Comparison of ENCODE assay signal across 11 mouse cellular contexts in the genomic region with DNA sequence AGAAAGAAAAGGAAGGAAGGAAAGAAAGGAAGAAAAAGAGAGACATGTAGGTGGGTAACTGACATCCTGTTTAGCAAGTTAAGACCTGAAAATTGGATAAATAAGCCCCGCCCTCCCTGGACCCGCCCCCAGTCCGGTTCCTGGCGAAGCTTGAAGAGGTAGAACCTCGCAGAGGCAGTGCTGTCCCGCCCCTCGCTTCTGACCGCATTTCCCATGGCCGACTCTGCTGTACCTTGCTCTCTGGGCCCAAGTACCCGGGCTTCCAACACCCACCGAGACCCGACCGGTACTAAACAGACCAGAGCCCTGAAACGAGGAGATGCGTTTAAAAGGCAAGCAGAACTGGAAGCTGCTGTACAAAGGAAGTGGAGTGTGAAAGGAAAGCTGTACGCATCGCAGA. TPM values are rescaled to one million over a fixed set of nuclear protein-coding genes. Genes with fewer than 3 reads are reported as not detected.
DNase-seq lines count a peak whose midpoint lies in the region; ATAC-seq and TF ChIP-seq lines count a peak whose summit lies in the region.
"Had no signal": no experiment of that assay in that cellular context is flagged by ENCODE, and none has a peak within 500 bp of the region (broad histone marks: within the 10 kb centered on the region; RNA-seq: fewer than 3 reads in every experiment).

No protein-coding gene starts in this region.

- H3K9ac ChIP-seq in lung, postnatal 0 days (replicated peaks; ENCODE audit: low read depth) = no peak overlapping the region
- H3K9ac ChIP-seq: limb, embryonic 15.5 days had no signal

- no peak overlapping the region for H3K27ac ChIP-seq in lung, postnatal 0 days (ENCODE audit: low read length)
- no peak overlapping the region for H3K27ac ChIP-seq in thymus, adult 2 months (ENCODE audit: control insufficient read depth, insufficient read depth, low read length)
- H3K27ac ChIP-seq: limb, embryonic 15.5 days had no signal

- no peaks in the 10 kb centered on the region for H3K36me3 ChIP-seq in lung, postnatal 0 days (ENCODE audit: insufficient read depth, low read length)
- H3K36me3 ChIP-seq in thymus, adult 2 months (ENCODE audit: control insufficient read depth, insufficient read depth, low read length) = no peaks in the 10 kb centered on the region
- H3K36me3 ChIP-seq: limb, embryonic 15.5 days had no signal

- ATAC-seq in lung, postnatal 0 days = no peak
- ATAC-seq in activated CD4-positive, CD25-positive, alpha-beta regulatory T cell, adult 4 months = peak; percentile 19

- TF ChIP-seq EP300 in lung, postnatal 0 days (IDR thresholded peaks at IDR 0.05) = no peak

- no peaks in the 10 kb centered on the region for H3K27me3 ChIP-seq in lung, postnatal 0 days (replicated peaks; ENCODE audit: insufficient read depth, low read length)
- no peaks in the 10 kb centered on the region for H3K27me3 ChIP-seq in thymus, adult 2 months (ENCODE audit: control insufficient read depth, insufficient read depth, low read length)
- H3K27me3 ChIP-seq: limb, embryonic 15.5 days had no signal

- H3K4me3 ChIP-seq in lung, postnatal 0 days (ENCODE audit: low read depth, low read length) = no peak overlapping the region
- peak overlapping the region; percentile 54 for H3K4me3 ChIP-seq in thymus, adult 2 months (ENCODE audit: control insufficient read depth, insufficient read depth, low read length)
- H3K4me3 ChIP-seq: limb, embryonic 15.5 days had no signal

- H3K4me2 ChIP-seq in lung, postnatal 0 days (replicated peaks; ENCODE audit: low read depth, low read length) = no peak overlapping the region
- H3K4me2 ChIP-seq: limb, embryonic 15.5 days had no signal

- no peaks in the 10 kb centered on the region for H3K4me1 ChIP-seq in lung, postnatal 0 days (ENCODE audit: insufficient read depth, low read depth, low read length)
- peaks cover 6% of the 10 kb centered on the region for H3K4me1 ChIP-seq in thymus, adult 2 months (replicated peaks; ENCODE audit: control insufficient read depth, insufficient read depth, low read length)
- H3K4me1 ChIP-seq: limb, embryonic 15.5 days had no signal

- no peaks in the 10 kb centered on the region for H3K9me3 ChIP-seq in lung, postnatal 0 days (ENCODE audit: low read length)
- H3K9me3 ChIP-seq: limb, embryonic 15.5 days had no signal

- no peak for TF ChIP-seq POLR2A in thymus, adult 2 months (IDR thresholded peaks at IDR 0.05; ENCODE audit: control insufficient read depth, extremely low read depth, insufficient read depth, low read length, poor library complexity)

- DNase-seq in lung, adult 18-20 months = peak; percentile 17 to 21
- no peak for DNase-seq in lung, postnatal 0 days (ENCODE audit: low spot score)
- peak; percentile 75 to 82 for DNase-seq in kidney, postnatal 36 days
- DNase-seq in thymus, adult 2 months = peak; percentile 52
- DNase-seq in adrenal gland, adult (ENCODE audit: inconsistent age in 2 of 2, low spot score in 1 of 2) = no peak
- DNase-seq in embryo, embryonic 10.5 days (ENCODE audit: low spot score) = no peak
- no peak for DNase-seq in ovary, postnatal 14 days (ENCODE audit: low spot score)
- DNase-seq: right cerebral cortex, postnatal 4 days had no signal

- no peak for TF ChIP-seq CTCF in lung, postnatal 0 days (IDR thresholded peaks at IDR 0.05)
- no peak for TF ChIP-seq CTCF in thymus, adult 2 months (IDR thresholded peaks at IDR 0.05; ENCODE audit: borderline replicate concordance, control insufficient read depth, extremely low read depth, insufficient read depth, low read length, poor library complexity)

- WGBS in lung, postnatal 0 days = 54% methylated on average over 17 of the region's 17 CpGs
- 38% methylated on average over 17 of the region's 17 CpGs for WGBS in thymus, adult 2 months

RNA-seq across cellular contexts. Expression of a gene that starts 11.7 kb away (rescaled TPM):
- polyA plus RNA-seq in lung, postnatal 0 days (2015; fragmentation: Nextera tagmentation; extraction: Ambion mirVana) = not detected in 2 replicates
- polyA plus RNA-seq in activated CD4-positive, CD25-positive, alpha-beta regulatory T cell, adult 4 months (2017; shearing (Covaris generic)) = not detected
- not detected in 2 replicates for polyA plus RNA-seq in thymus, adult 2 months (2012; rRNA removed)
- polyA plus RNA-seq: heart, embryonic 14.5 days; limb, embryonic 15.5 days had no signal

RNA-seq across cellular contexts. Expression of a gene that starts 25.6 kb away (rescaled TPM):
- polyA plus RNA-seq in lung, postnatal 0 days (2015; fragmentation: Nextera tagmentation; extraction: Ambion mirVana) = 0.65 and 1.4 TPM in 2 replicates
- 1 to 10 TPM; 7.8 to 7.9 TPM for polyA plus RNA-seq in activated CD4-positive, CD25-positive, alpha-beta regulatory T cell, adult 4 months (2017; shearing (Covaris generic))
- polyA plus RNA-seq in thymus, adult 2 months (2012; rRNA removed) = 60.2 and 101 TPM in 2 replicates

RNA-seq across cellular contexts. Expression of a gene that starts 25.7 kb away (rescaled TPM):
- polyA plus RNA-seq in lung, postnatal 0 days (2015; fragmentation: Nextera tagmentation; extraction: Ambion mirVana) = 0.55 and 0.57 TPM in 2 replicates
- polyA plus RNA-seq in activated CD4-positive, CD25-positive, alpha-beta regulatory T cell, adult 4 months (2017; shearing (Covaris generic)) = under 1 TPM in 1 of 2 experiments, not detected in 1; 0.13 TPM
- polyA plus RNA-seq in thymus, adult 2 months (2012; rRNA removed) = 4.8 and 6.3 TPM in 2 replicates

RNA-seq across cellular contexts. Expression of a gene that starts 28.5 kb away (rescaled TPM):
- 200 TPM in 2 replicates for polyA plus RNA-seq in lung, postnatal 0 days (2015; fragmentation: Nextera tagmentation; extraction: Ambion mirVana)
- 100 to 1,000 TPM; 299 to 359 TPM for polyA plus RNA-seq in activated CD4-positive, CD25-positive, alpha-beta regulatory T cell, adult 4 months (2017; shearing (Covaris generic))
- polyA plus RNA-seq in thymus, adult 2 months (2012; rRNA removed) = 213 and 250 TPM in 2 replicates

RNA-seq across cellular contexts. Expression of a gene that starts 42.7 kb away (rescaled TPM):
- polyA plus RNA-seq in lung, postnatal 0 days (2015; fragmentation: Nextera tagmentation; extraction: Ambion mirVana) = 21.5 and 25.4 TPM in 2 replicates
- 10 to 100 TPM; 43.7 to 51.9 TPM for polyA plus RNA-seq in activated CD4-positive, CD25-positive, alpha-beta regulatory T cell, adult 4 months (2017; shearing (Covaris generic))
- polyA plus RNA-seq in thymus, adult 2 months (2012; rRNA removed) = 50.0 and 51.3 TPM in 2 replicates

Comparison
In these comparisons a context has a peak if more than half of its experiments do, and no peak if none do; other contexts are left out.
1. DNase-seq: peak in lung, adult 18-20 months (2 of 2), kidney, postnatal 36 days (2 of 2) and thymus, adult 2 months (single experiment); none in lung, postnatal 0 days (single experiment), adrenal gland, adult (0 of 2), embryo, embryonic 10.5 days (single experiment) and ovary, postnatal 14 days (single experiment).